In the genomic region with DNA sequence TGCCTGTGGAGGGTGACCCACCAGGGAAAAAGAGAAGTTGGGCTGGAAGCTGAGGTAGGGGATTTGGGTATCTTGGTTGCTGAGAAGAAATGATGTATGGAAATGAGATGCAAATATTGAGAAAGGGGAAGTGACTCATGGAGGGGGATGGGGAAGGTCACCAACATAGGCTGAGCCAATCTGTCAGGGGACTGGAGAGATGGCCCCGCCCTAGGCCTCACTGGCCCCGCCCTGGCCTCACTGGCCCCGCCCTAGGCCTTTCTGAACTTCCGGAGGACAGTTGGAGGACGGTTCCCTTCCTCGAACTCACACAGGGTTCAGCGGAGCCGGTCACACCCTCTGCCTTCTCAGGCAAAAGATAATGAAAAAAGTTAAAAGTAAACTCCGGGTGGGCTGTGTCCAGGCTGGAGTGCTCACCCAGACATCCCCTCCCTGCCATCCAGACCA, we compare ENCODE assay signal across 7 mouse cellular contexts. TPM values are rescaled to one million over a fixed set of nuclear protein-coding genes. Genes with fewer than 3 reads are reported as not detected.
DNase-seq lines count a peak whose midpoint lies in the region; ATAC-seq and TF ChIP-seq lines count a peak whose summit lies in the region.

No protein-coding gene starts in this region.

- no peaks in the 10 kb centered on the region for H3K27me3 ChIP-seq in midbrain, embryonic 11.5 days (ENCODE audit: control insufficient read depth, insufficient read depth, low read length)
- peaks cover 8% of the 10 kb centered on the region; the same call in 1 of the 2 replicates for H3K27me3 ChIP-seq in midbrain, embryonic 15.5 days (replicated peaks)
- H3K27me3 ChIP-seq in heart, embryonic 12.5 days (replicated peaks) = peaks cover 32% of the 10 kb centered on the region
- H3K27me3 ChIP-seq in lung, embryonic 16.5 days (ENCODE audit: control insufficient read depth, insufficient read depth, low read depth, low read length) = peaks cover 9% of the 10 kb centered on the region; the same call in 1 of the 2 replicates
- no peaks in the 10 kb centered on the region for H3K27me3 ChIP-seq in stomach, embryonic 14.5 days (ENCODE audit: control insufficient read depth, insufficient read depth, low read length)

- peak; percentile 91 for DNase-seq in midbrain, embryonic 11.5 days (ENCODE audit: low spot score, missing footprints)
- no peak for DNase-seq in urinary bladder, postnatal 25 days (ENCODE audit: low spot score)

- no peak for TF ChIP-seq CTCF in bone marrow macrophage, adult 2 months (IDR thresholded peaks at IDR 0.05; ENCODE audit: low read depth, low read length)

- no peak overlapping the region for H3K4me3 ChIP-seq in midbrain, embryonic 11.5 days (ENCODE audit: low read depth, low read length)
- no peak overlapping the region for H3K4me3 ChIP-seq in midbrain, embryonic 15.5 days
- H3K4me3 ChIP-seq in bone marrow macrophage, adult 2 months (ENCODE audit: insufficient read depth, low read length) = peak overlapping the region; percentile 72
- no peak overlapping the region for H3K4me3 ChIP-seq in heart, embryonic 12.5 days
- H3K4me3 ChIP-seq in lung, embryonic 16.5 days (ENCODE audit: low read length) = no peak overlapping the region
- H3K4me3 ChIP-seq in stomach, embryonic 14.5 days (ENCODE audit: low read depth, low read length) = no peak overlapping the region

- no peak overlapping the region for H3K27ac ChIP-seq in midbrain, embryonic 11.5 days (ENCODE audit: low read depth, low read length)
- no peak overlapping the region for H3K27ac ChIP-seq in midbrain, embryonic 15.5 days
- H3K27ac ChIP-seq in bone marrow macrophage, adult 2 months (ENCODE audit: insufficient read depth, low read depth, low read length) = peak overlapping the region; percentile 98
- H3K27ac ChIP-seq in heart, embryonic 12.5 days (ENCODE audit: poor library complexity, severe bottlenecking) = no peak overlapping the region
- no peak overlapping the region for H3K27ac ChIP-seq in lung, embryonic 16.5 days (ENCODE audit: low read length)
- H3K27ac ChIP-seq in stomach, embryonic 14.5 days (ENCODE audit: low read length) = no peak overlapping the region

- TF ChIP-seq POLR2A in bone marrow macrophage, adult 2 months (IDR thresholded peaks at IDR 0.05; ENCODE audit: borderline replicate concordance, low read depth, low read length) = no peak

- 30% methylated on average over 9 of the region's 9 CpGs for WGBS in midbrain, embryonic 11.5 days
- WGBS in midbrain, embryonic 15.5 days = 23% methylated on average over 9 of the region's 9 CpGs
- WGBS in heart, embryonic 12.5 days = 22% methylated on average over 9 of the region's 9 CpGs
- 29% methylated on average over 9 of the region's 9 CpGs for WGBS in lung, embryonic 16.5 days
- 29% methylated on average over 9 of the region's 9 CpGs for WGBS in stomach, embryonic 14.5 days

- no peak overlapping the region for H3K4me2 ChIP-seq in midbrain, embryonic 11.5 days
- no peak overlapping the region for H3K4me2 ChIP-seq in midbrain, embryonic 15.5 days
- H3K4me2 ChIP-seq in heart, embryonic 12.5 days = peak overlapping the region; percentile 17; the same call in 1 of the 2 replicates
- no peak overlapping the region for H3K4me2 ChIP-seq in lung, embryonic 16.5 days (ENCODE audit: low read depth, low read length)
- H3K4me2 ChIP-seq in stomach, embryonic 14.5 days (replicated peaks; ENCODE audit: low read depth, low read length) = no peak overlapping the region

- ATAC-seq in midbrain, embryonic 11.5 days (ENCODE audit: low FRiP score) = peak; percentile 81
- ATAC-seq in midbrain, embryonic 15.5 days (replicated peaks) = no peak
- peak; percentile 81 for ATAC-seq in heart, embryonic 12.5 days (ENCODE audit: insufficient number of reproducible peaks, low FRiP score)
- ATAC-seq in lung, embryonic 16.5 days (ENCODE audit: low read depth) = peak; percentile 45; the same call in 1 of the 2 replicates
- ATAC-seq in stomach, embryonic 14.5 days (ENCODE audit: insufficient number of reproducible peaks, insufficient read depth, low FRiP score, low read depth) = peak; percentile 76; the same call in 1 of the 2 replicates

- H3K9me3 ChIP-seq in midbrain, embryonic 11.5 days (ENCODE audit: control insufficient read depth, low read length) = no peaks in the 10 kb centered on the region
- no peaks in the 10 kb centered on the region for H3K9me3 ChIP-seq in midbrain, embryonic 15.5 days
- no peaks in the 10 kb centered on the region for H3K9me3 ChIP-seq in heart, embryonic 12.5 days (replicated peaks)
- H3K9me3 ChIP-seq in lung, embryonic 16.5 days (ENCODE audit: control insufficient read depth, low read length) = no peaks in the 10 kb centered on the region
- no peaks in the 10 kb centered on the region for H3K9me3 ChIP-seq in stomach, embryonic 14.5 days (ENCODE audit: control insufficient read depth, low read depth, low read length)

- no peak overlapping the region for H3K9ac ChIP-seq in midbrain, embryonic 11.5 days (ENCODE audit: low read length)
- no peak overlapping the region for H3K9ac ChIP-seq in midbrain, embryonic 15.5 days
- no peak overlapping the region for H3K9ac ChIP-seq in heart, embryonic 12.5 days
- H3K9ac ChIP-seq in lung, embryonic 16.5 days (ENCODE audit: low read length) = no peak overlapping the region
- no peak overlapping the region for H3K9ac ChIP-seq in stomach, embryonic 14.5 days (replicated peaks; ENCODE audit: low read depth, low read length)

- peaks cover 2% of the 10 kb centered on the region; the same call in 1 of the 2 replicates for H3K4me1 ChIP-seq in midbrain, embryonic 11.5 days (ENCODE audit: control insufficient read depth, insufficient read depth, low read length)
- no peaks in the 10 kb centered on the region for H3K4me1 ChIP-seq in midbrain, embryonic 15.5 days
- peaks cover 26% of the 10 kb centered on the region for H3K4me1 ChIP-seq in bone marrow macrophage, adult 2 months (ENCODE audit: control insufficient read depth, insufficient read depth, low read length)
- peaks cover 10% of the 10 kb centered on the region for H3K4me1 ChIP-seq in heart, embryonic 12.5 days (replicated peaks)
- H3K4me1 ChIP-seq in lung, embryonic 16.5 days (replicated peaks; ENCODE audit: control insufficient read depth, insufficient read depth, low read length) = peaks cover under 1% of the 10 kb centered on the region
- 0 out of 2 replicates have a peak, but pooled peaks cover 7% of the 10 kb centered on the region for H3K4me1 ChIP-seq in stomach, embryonic 14.5 days (ENCODE audit: control insufficient read depth, insufficient read depth, low read length)

- H3K36me3 ChIP-seq in midbrain, embryonic 11.5 days (ENCODE audit: control insufficient read depth, insufficient read depth, low read length) = no peaks in the 10 kb centered on the region
- H3K36me3 ChIP-seq in midbrain, embryonic 15.5 days (replicated peaks) = no peaks in the 10 kb centered on the region
- H3K36me3 ChIP-seq in heart, embryonic 12.5 days = no peaks in the 10 kb centered on the region
- no peaks in the 10 kb centered on the region for H3K36me3 ChIP-seq in lung, embryonic 16.5 days (ENCODE audit: control insufficient read depth, insufficient read depth, low read length)
- no peaks in the 10 kb centered on the region for H3K36me3 ChIP-seq in stomach, embryonic 14.5 days (ENCODE audit: control insufficient read depth, insufficient read depth, low read length)

RNA-seq across cellular contexts. Expression of gene Lrrc25, which starts 3.0 kb away (rescaled TPM):
- 1.2 and 1.3 TPM in 2 replicates for polyA plus RNA-seq in midbrain, embryonic 11.5 days (2014; fragmentation: Nextera tagmentation; extraction: Ambion mirVana)
- polyA plus RNA-seq in midbrain, embryonic 15.5 days (2015; fragmentation: Nextera tagmentation; extraction: Ambion mirVana) = 1.2 and 1.6 TPM in 2 replicates
- polyA plus RNA-seq in bone marrow macrophage, adult 2 months (2012; ENCODE audit: insufficient read depth, insufficient read length, missing spikeins) = 185 and 197 TPM in 2 replicates
- polyA plus RNA-seq in heart, embryonic 12.5 days (2016; fragmentation: Nextera tagmentation; extraction: Ambion mirVana) = 0.65 and 0.71 TPM in 2 replicates
- polyA plus RNA-seq in lung, embryonic 16.5 days (2015; fragmentation: Nextera tagmentation; extraction: Ambion mirVana) = 2.0 and 3.2 TPM in 2 replicates
- polyA plus RNA-seq in stomach, embryonic 14.5 days (2014; fragmentation: Nextera tagmentation; extraction: Ambion mirVana) = 1.9 and 2.9 TPM in 2 replicates

RNA-seq across cellular contexts. Expression of gene Ssbp4, which starts 10.2 kb away (rescaled TPM):
- polyA plus RNA-seq in midbrain, embryonic 11.5 days (2014; fragmentation: Nextera tagmentation; extraction: Ambion mirVana) = 87.8 and 96.9 TPM in 2 replicates
- polyA plus RNA-seq in midbrain, embryonic 15.5 days (2015; fragmentation: Nextera tagmentation; extraction: Ambion mirVana) = 175 and 189 TPM in 2 replicates
- polyA plus RNA-seq in bone marrow macrophage, adult 2 months (2012; ENCODE audit: insufficient read depth, insufficient read length, missing spikeins) = 106 and 123 TPM in 2 replicates
- 76.0 and 78.6 TPM in 2 replicates for polyA plus RNA-seq in heart, embryonic 12.5 days (2016; fragmentation: Nextera tagmentation; extraction: Ambion mirVana)
- 106 and 108 TPM in 2 replicates for polyA plus RNA-seq in lung, embryonic 16.5 days (2015; fragmentation: Nextera tagmentation; extraction: Ambion mirVana)
- 121 and 122 TPM in 2 replicates for polyA plus RNA-seq in stomach, embryonic 14.5 days (2014; fragmentation: Nextera tagmentation; extraction: Ambion mirVana)

RNA-seq across cellular contexts. Expression of gene Gdf15, which starts 13.3 kb away (rescaled TPM):
- 0.10 and 0.11 TPM in 2 replicates for polyA plus RNA-seq in midbrain, embryonic 11.5 days (2014; fragmentation: Nextera tagmentation; extraction: Ambion mirVana)
- polyA plus RNA-seq in midbrain, embryonic 15.5 days (2015; fragmentation: Nextera tagmentation; extraction: Ambion mirVana) = 0.13 and 0.19 TPM in 2 replicates
- polyA plus RNA-seq in bone marrow macrophage, adult 2 months (2012; ENCODE audit: insufficient read depth, insufficient read length, missing spikeins) = 3.3 and 4.9 TPM in 2 replicates
- 1.0 and 1.1 TPM in 2 replicates for polyA plus RNA-seq in heart, embryonic 12.5 days (2016; fragmentation: Nextera tagmentation; extraction: Ambion mirVana)
- polyA plus RNA-seq in lung, embryonic 16.5 days (2015; fragmentation: Nextera tagmentation; extraction: Ambion mirVana) = 0.45 and 0.60 TPM in 2 replicates
- 0.17 and 0.24 TPM in 2 replicates for polyA plus RNA-seq in stomach, embryonic 14.5 days (2014; fragmentation: Nextera tagmentation; extraction: Ambion mirVana)

RNA-seq across cellular contexts. Expression of gene Isyna1, which starts 24.7 kb away (rescaled TPM):
- 46.1 and 56.0 TPM in 2 replicates for polyA plus RNA-seq in midbrain, embryonic 11.5 days (2014; fragmentation: Nextera tagmentation; extraction: Ambion mirVana)
- polyA plus RNA-seq in midbrain, embryonic 15.5 days (2015; fragmentation: Nextera tagmentation; extraction: Ambion mirVana) = 175 and 176 TPM in 2 replicates
- polyA plus RNA-seq in bone marrow macrophage, adult 2 months (2012; ENCODE audit: insufficient read depth, insufficient read length, missing spikeins) = 36.0 and 41.4 TPM in 2 replicates
- 138 and 142 TPM in 2 replicates for polyA plus RNA-seq in heart, embryonic 12.5 days (2016; fragmentation: Nextera tagmentation; extraction: Ambion mirVana)
- 118 and 121 TPM in 2 replicates for polyA plus RNA-seq in lung, embryonic 16.5 days (2015; fragmentation: Nextera tagmentation; extraction: Ambion mirVana)
- polyA plus RNA-seq in stomach, embryonic 14.5 days (2014; fragmentation: Nextera tagmentation; extraction: Ambion mirVana) = 81.3 and 82.4 TPM in 2 replicates

RNA-seq across cellular contexts. Expression of gene Pgpep1, which starts 41.3 kb away (rescaled TPM):
- 103 and 108 TPM in 2 replicates for polyA plus RNA-seq in midbrain, embryonic 11.5 days (2014; fragmentation: Nextera tagmentation; extraction: Ambion mirVana)
- polyA plus RNA-seq in midbrain, embryonic 15.5 days (2015; fragmentation: Nextera tagmentation; extraction: Ambion mirVana) = 70.1 and 74.5 TPM in 2 replicates
- 33.0 and 35.2 TPM in 2 replicates for polyA plus RNA-seq in bone marrow macrophage, adult 2 months (2012; ENCODE audit: insufficient read depth, insufficient read length, missing spikeins)
- 32.1 and 35.6 TPM in 2 replicates for polyA plus RNA-seq in heart, embryonic 12.5 days (2016; fragmentation: Nextera tagmentation; extraction: Ambion mirVana)
- polyA plus RNA-seq in lung, embryonic 16.5 days (2015; fragmentation: Nextera tagmentation; extraction: Ambion mirVana) = 43.6 and 46.7 TPM in 2 replicates
- polyA plus RNA-seq in stomach, embryonic 14.5 days (2014; fragmentation: Nextera tagmentation; extraction: Ambion mirVana) = 67.7 and 70.8 TPM in 2 replicates

Comparison
In these comparisons a context has a peak if more than half of its experiments do, and no peak if none do; other contexts are left out.
1. RNA of gene Lrrc25, which starts 3.0 kb away (polyA plus RNA-seq): 185 to 197 TPM in bone marrow macrophage, adult 2 months; 1.9 to 2.9 TPM in stomach, embryonic 14.5 days, 2.0 to 3.2 TPM in lung, embryonic 16.5 days, 1.2 to 1.3 TPM in midbrain, embryonic 11.5 days, 1.2 to 1.6 TPM in midbrain, embryonic 15.5 days and 0.65 to 0.71 TPM in heart, embryonic 12.5 days; every median in the first group is over 10 times any median in the second.